15 mouse cellular contexts compared by ENCODE assay signal in the genomic region with DNA sequence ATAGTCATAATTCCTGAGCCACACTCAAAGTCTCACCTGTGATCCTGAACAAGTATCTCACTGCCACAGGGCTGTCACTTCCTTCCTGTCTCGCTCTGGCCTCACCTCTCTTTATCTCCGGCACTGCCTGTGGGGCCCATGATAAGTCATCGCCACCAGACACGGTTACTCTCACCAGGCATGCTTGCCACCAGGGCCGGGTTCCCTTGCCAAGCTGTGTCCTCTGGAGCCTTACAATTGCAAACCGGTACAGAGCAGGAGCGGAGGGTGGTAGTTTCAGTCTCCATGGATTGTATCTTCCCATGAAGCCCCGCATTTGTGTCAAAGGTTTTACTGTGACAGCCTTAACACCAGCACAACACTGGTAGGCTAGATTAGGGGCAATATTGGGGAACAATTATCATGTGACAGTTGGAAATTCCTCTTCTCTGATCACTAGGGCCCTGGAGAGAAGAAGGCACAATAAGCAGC. TPM values are rescaled to one million over a fixed set of nuclear protein-coding genes. Genes with fewer than 3 reads are reported as not detected.
A peak's percentile ranks its signal among the peaks of the same experiment; 100 is the strongest.
DNase-seq lines count a peak whose midpoint lies in the region; ATAC-seq and TF ChIP-seq lines count a peak whose summit lies in the region.
"Had no signal": no experiment of that assay in that cellular context is flagged by ENCODE, and none has a peak within 500 bp of the region (broad histone marks: within the 10 kb centered on the region; RNA-seq: fewer than 3 reads in every experiment).

No protein-coding gene starts in this region.

- no peak for DNase-seq in stomach, postnatal 0 days (ENCODE audit: low spot score)
- peak; percentile 67 for DNase-seq in naive thymus-derived CD4-positive, alpha-beta T cell, adult 2 months (ENCODE audit: low read depth)
- DNase-seq in thymus, postnatal 4 days = peak; percentile 74
- no peak for DNase-seq in layer of hippocampus, adult 8-10 months (ENCODE audit: low spot score in 2 of 2)
- DNase-seq in limb, embryonic 10.5 days (ENCODE audit: low spot score) = no peak
- DNase-seq: adrenal gland, adult 2 months; cerebellum, adult 9-11 months; kidney, postnatal 14 days had no signal

- H3K36me3 ChIP-seq in stomach, embryonic 14.5 days (ENCODE audit: control insufficient read depth, insufficient read depth, low read length) = no peaks in the 10 kb centered on the region
- no peaks in the 10 kb centered on the region for H3K36me3 ChIP-seq in stomach, postnatal 0 days (ENCODE audit: control insufficient read depth, insufficient read depth, low read length)
- H3K36me3 ChIP-seq in intestine, embryonic 15.5 days = no peaks in the 10 kb centered on the region
- no peaks in the 10 kb centered on the region for H3K36me3 ChIP-seq in limb, embryonic 10.5 days
- H3K36me3 ChIP-seq: embryonic facial prominence, embryonic 15.5 days; limb, embryonic 12.5 days; neural tube, embryonic 15.5 days had no signal

- WGBS in stomach, embryonic 14.5 days = 68% methylated on average over 8 of the region's 8 CpGs
- 65% methylated on average over 8 of the region's 8 CpGs for WGBS in stomach, postnatal 0 days
- WGBS in intestine, embryonic 15.5 days = 67% methylated on average over 8 of the region's 8 CpGs
- WGBS in limb, embryonic 10.5 days = 81% methylated on average over 8 of the region's 8 CpGs

- H3K27ac ChIP-seq in stomach, embryonic 14.5 days (ENCODE audit: low read length) = no peak overlapping the region
- H3K27ac ChIP-seq in stomach, postnatal 0 days (replicated peaks) = no peak overlapping the region
- H3K27ac ChIP-seq in intestine, embryonic 15.5 days = no peak overlapping the region
- no peak overlapping the region for H3K27ac ChIP-seq in limb, embryonic 10.5 days
- H3K27ac ChIP-seq: embryonic facial prominence, embryonic 15.5 days; limb, embryonic 12.5 days; macrophage; neural tube, embryonic 15.5 days had no signal

- TF ChIP-seq CTCF in stomach, postnatal 0 days (IDR thresholded peaks at IDR 0.05; ENCODE audit: low read depth) = no peak

- H3K4me3 ChIP-seq in stomach, embryonic 14.5 days (ENCODE audit: low read depth, low read length) = no peak overlapping the region
- no peak overlapping the region for H3K4me3 ChIP-seq in stomach, postnatal 0 days (ENCODE audit: low read depth, low read length)
- H3K4me3 ChIP-seq in intestine, embryonic 15.5 days (replicated peaks) = no peak overlapping the region
- no peak overlapping the region for H3K4me3 ChIP-seq in limb, embryonic 10.5 days
- H3K4me3 ChIP-seq: embryonic facial prominence, embryonic 15.5 days; limb, embryonic 12.5 days; neural tube, embryonic 15.5 days had no signal

- no peaks in the 10 kb centered on the region for H3K27me3 ChIP-seq in stomach, embryonic 14.5 days (ENCODE audit: control insufficient read depth, insufficient read depth, low read length)
- H3K27me3 ChIP-seq in stomach, postnatal 0 days (ENCODE audit: control insufficient read depth, insufficient read depth, low read length) = no peaks in the 10 kb centered on the region
- H3K27me3 ChIP-seq in intestine, embryonic 15.5 days (replicated peaks) = no peaks in the 10 kb centered on the region
- H3K27me3 ChIP-seq in limb, embryonic 10.5 days (ENCODE audit: low read depth, poor library complexity, severe bottlenecking) = no peaks in the 10 kb centered on the region
- H3K27me3 ChIP-seq: embryonic facial prominence, embryonic 15.5 days; neural tube, embryonic 15.5 days had no signal

- peak; percentile 53; the same call in 1 of the 2 replicates for ATAC-seq in stomach, embryonic 14.5 days (ENCODE audit: insufficient number of reproducible peaks, insufficient read depth, low FRiP score, low read depth)
- no peak for ATAC-seq in stomach, postnatal 0 days (ENCODE audit: low FRiP score, low TSS enrichment)
- peak; percentile 87 for ATAC-seq in intestine, embryonic 15.5 days
- ATAC-seq in cerebellum, adult (ENCODE audit: insufficient number of reproducible peaks, low FRiP score, low TSS enrichment) = no peak

- H3K4me1 ChIP-seq in stomach, embryonic 14.5 days (ENCODE audit: control insufficient read depth, insufficient read depth, low read length) = no peaks in the 10 kb centered on the region
- H3K4me1 ChIP-seq in stomach, postnatal 0 days (replicated peaks; ENCODE audit: control insufficient read depth, insufficient read depth) = no peaks in the 10 kb centered on the region
- no peaks in the 10 kb centered on the region for H3K4me1 ChIP-seq in intestine, embryonic 15.5 days (replicated peaks)
- peaks cover 20% of the 10 kb centered on the region for H3K4me1 ChIP-seq in limb, embryonic 10.5 days
- H3K4me1 ChIP-seq: neural tube, embryonic 15.5 days had no signal

- H3K9ac ChIP-seq in stomach, embryonic 14.5 days (replicated peaks; ENCODE audit: low read depth, low read length) = no peak overlapping the region
- no peak overlapping the region for H3K9ac ChIP-seq in stomach, postnatal 0 days (ENCODE audit: low read length)
- no peak overlapping the region for H3K9ac ChIP-seq in intestine, embryonic 15.5 days
- H3K9ac ChIP-seq: embryonic facial prominence, embryonic 15.5 days; limb, embryonic 12.5 days; neural tube, embryonic 15.5 days had no signal

- no peak overlapping the region for H3K4me2 ChIP-seq in stomach, embryonic 14.5 days (replicated peaks; ENCODE audit: low read depth, low read length)
- H3K4me2 ChIP-seq in stomach, postnatal 0 days (replicated peaks; ENCODE audit: low read depth) = no peak overlapping the region
- H3K4me2 ChIP-seq in intestine, embryonic 15.5 days (replicated peaks) = no peak overlapping the region
- H3K4me2 ChIP-seq: embryonic facial prominence, embryonic 15.5 days; limb, embryonic 12.5 days; neural tube, embryonic 15.5 days had no signal

- no peak for TF ChIP-seq EP300 in stomach, postnatal 0 days (optimal IDR thresholded peaks at IDR 0.05)

- no peaks in the 10 kb centered on the region for H3K9me3 ChIP-seq in stomach, embryonic 14.5 days (ENCODE audit: control insufficient read depth, low read depth, low read length)
- H3K9me3 ChIP-seq in stomach, postnatal 0 days (ENCODE audit: control insufficient read depth, low read length) = no peaks in the 10 kb centered on the region
- H3K9me3 ChIP-seq in intestine, embryonic 15.5 days = no peaks in the 10 kb centered on the region
- no peaks in the 10 kb centered on the region for H3K9me3 ChIP-seq in limb, embryonic 10.5 days (replicated peaks)
- H3K9me3 ChIP-seq: embryonic facial prominence, embryonic 15.5 days; neural tube, embryonic 15.5 days had no signal

RNA-seq across cellular contexts. Expression of a gene that starts 35.9 kb away (rescaled TPM):
- 4.2 and 4.9 TPM in 2 replicates for polyA plus RNA-seq in stomach, embryonic 14.5 days (2014; fragmentation: Nextera tagmentation; extraction: Ambion mirVana)
- 2.0 and 2.1 TPM in 2 replicates for polyA plus RNA-seq in stomach, postnatal 0 days (2015; fragmentation: Nextera tagmentation; extraction: Ambion mirVana)
- 6.3 and 6.4 TPM in 2 replicates for polyA plus RNA-seq in intestine, embryonic 15.5 days (2015; fragmentation: Nextera tagmentation; extraction: Ambion mirVana)
- under 1 TPM; 0.54 to 0.71 (median 0.63) TPM for total RNA-seq in layer of hippocampus, adult 8-10 months (2022)
- polyA plus RNA-seq in limb, embryonic 10.5 days (2016; fragmentation: Nextera tagmentation; extraction: Ambion mirVana) = 4.0 and 5.2 TPM in 2 replicates

Comparison
In these comparisons a context has a peak if more than half of its experiments do, and no peak if none do; other contexts are left out.
1. ATAC-seq: peak in stomach, embryonic 14.5 days (single experiment) and intestine, embryonic 15.5 days (single experiment); none in stomach, postnatal 0 days (single experiment) and cerebellum, adult (single experiment).
2. DNase-seq: peak in naive thymus-derived CD4-positive, alpha-beta T cell, adult 2 months (single experiment) and thymus, postnatal 4 days (single experiment); none in stomach, postnatal 0 days (single experiment), layer of hippocampus, adult 8-10 months (0 of 2) and limb, embryonic 10.5 days (single experiment).